Mouse (Mus musculus): ENCODE measurements around the gene Opa1. TPM values are rescaled to one million over a fixed set of nuclear protein-coding genes. Genes with fewer than 3 reads are reported as not detected.

Opa1 gene
- polyA plus RNA-seq, 1 experiment from 2014 or later = 28.9 TPM

DNA sequence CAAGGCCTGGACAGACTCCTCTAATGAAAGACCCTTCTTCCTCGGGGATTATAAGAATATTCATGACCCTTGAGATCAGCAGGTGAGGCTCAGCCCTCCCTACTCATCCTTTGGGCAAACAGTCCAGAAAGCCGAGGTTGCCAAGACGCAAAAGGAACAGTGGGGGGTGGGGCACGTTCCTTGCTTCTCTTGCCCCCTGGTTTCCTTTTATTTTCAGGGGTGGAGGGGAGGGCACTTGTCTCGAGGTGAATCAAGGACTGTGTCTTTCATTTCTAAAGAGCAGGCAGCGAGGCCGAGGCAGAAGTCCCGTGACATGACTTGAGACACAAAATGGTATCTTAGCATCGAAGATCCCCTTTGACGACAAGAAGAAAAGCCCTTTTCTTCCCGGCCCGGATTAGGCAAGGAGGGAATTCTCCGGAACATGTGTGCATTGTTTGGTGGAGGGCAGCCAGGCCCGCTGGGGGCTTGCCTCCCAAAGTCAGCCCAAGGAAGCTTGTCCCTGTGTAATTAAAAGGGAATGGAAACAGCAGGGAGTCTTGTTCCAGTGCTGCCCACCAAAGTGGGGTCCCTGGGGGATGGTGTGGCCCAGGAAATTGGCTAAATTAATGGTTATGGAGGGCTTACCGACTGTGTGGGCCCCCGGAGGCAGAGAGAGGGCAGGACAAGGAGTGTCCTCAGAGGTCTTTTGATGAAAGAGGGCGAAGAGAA is 88.0 kb downstream of the Opa1 start:
- 74% methylated on average over 17 of the region's 17 CpGs for WGBS (ENCODE audit: missing documents)

DNA sequence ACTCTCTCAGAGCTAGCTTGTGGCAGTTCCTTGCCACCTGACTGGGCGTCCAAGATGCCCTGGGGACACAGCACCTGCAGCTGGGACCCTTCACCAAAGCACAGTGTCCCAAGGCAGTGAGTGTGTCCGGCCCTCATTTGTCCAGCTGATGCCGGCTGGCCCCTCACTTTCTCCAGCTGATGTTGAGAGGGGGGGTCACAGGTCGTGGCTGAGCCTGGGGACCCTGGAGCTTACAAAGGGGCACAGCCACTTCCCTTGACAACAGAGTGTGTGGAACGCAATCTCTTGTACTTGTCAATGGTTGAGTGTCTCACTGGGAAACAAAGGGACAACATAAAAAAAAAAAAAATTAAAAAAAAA is 88.5 kb downstream of the Opa1 start:
- Histone ChIP-seq H3K27ac (no peak overlapping the region), H3K4me3 (ENCODE audit: inconsistent target) (no peak overlapping the region), H3K79me2 (ENCODE audit: inconsistent target) (no peaks in the 10 kb centered on the region), H3K36me3 (ENCODE audit: inconsistent target) (no peaks in the 10 kb centered on the region)
- 88% methylated on average over 5 of the region's 5 CpGs for WGBS (ENCODE audit: missing documents)

More for the DNA sequence above, 88.0 kb downstream of the Opa1 start:
- no peak overlapping the region for H3K4me3 ChIP-seq (ENCODE audit: inconsistent target)
- H3K79me2 ChIP-seq (ENCODE audit: inconsistent target) = no peaks in the 10 kb centered on the region
- H3K36me3 ChIP-seq (ENCODE audit: inconsistent target) = no peaks in the 10 kb centered on the region
- H3K27ac ChIP-seq = no peak overlapping the region

DNA sequence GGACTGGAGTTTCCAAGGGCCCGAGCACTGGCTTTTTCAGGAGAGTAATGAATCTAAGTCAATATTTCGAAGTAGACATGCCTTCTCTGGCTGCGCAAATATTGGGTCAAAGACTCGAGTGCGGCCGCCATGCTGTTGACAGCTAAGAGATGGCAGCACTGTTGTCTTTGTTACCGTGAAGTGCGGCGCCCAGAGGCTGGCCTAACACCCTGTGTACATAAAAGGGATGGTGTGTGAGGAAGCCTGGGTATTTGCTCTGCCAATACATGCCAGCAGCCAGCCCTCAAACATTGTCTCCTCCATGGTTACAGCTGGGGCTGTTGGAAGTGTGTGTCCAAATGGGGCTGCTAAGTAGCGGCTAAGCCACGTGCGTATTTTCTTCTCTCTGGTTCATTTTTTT is 89.3 kb downstream of the Opa1 start:
- Histone ChIP-seq H3K36me3 (ENCODE audit: inconsistent target) (no peaks in the 10 kb centered on the region), H3K27ac (no peak overlapping the region), H3K4me3 (ENCODE audit: inconsistent target) (no peak overlapping the region), H3K79me2 (ENCODE audit: inconsistent target) (no peaks in the 10 kb centered on the region)
- WGBS (ENCODE audit: missing documents) = 92% methylated on average over 12 of the region's 12 CpGs

DNA sequence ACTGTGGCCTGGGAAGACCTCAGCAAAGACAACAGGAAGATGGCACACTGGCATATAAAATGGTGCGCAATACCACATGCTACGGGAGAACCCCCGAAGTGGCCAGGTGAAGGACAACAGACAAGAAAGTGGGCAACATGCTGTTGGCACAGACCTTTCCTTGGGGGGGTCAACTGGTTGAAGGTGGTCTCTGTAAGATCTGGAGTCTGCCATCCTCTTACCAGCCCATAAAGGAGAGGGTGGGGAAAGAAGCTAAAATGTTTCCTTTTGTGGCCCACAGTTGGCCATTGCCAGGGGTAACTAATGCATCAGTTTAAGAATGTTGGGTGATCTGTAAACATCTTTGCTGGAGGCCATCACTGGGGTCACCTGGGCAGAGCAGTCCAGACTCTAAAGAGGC is 91.7 kb downstream of the Opa1 start:
- H3K27ac ChIP-seq = no peak overlapping the region
- no peaks in the 10 kb centered on the region for H3K79me2 ChIP-seq (ENCODE audit: inconsistent target)
- H3K36me3 ChIP-seq (ENCODE audit: inconsistent target) = no peaks in the 10 kb centered on the region
- WGBS (ENCODE audit: missing documents) = 97% methylated on average over 3 of the region's 3 CpGs
- no peak overlapping the region for H3K4me3 ChIP-seq (ENCODE audit: inconsistent target)

DNA sequence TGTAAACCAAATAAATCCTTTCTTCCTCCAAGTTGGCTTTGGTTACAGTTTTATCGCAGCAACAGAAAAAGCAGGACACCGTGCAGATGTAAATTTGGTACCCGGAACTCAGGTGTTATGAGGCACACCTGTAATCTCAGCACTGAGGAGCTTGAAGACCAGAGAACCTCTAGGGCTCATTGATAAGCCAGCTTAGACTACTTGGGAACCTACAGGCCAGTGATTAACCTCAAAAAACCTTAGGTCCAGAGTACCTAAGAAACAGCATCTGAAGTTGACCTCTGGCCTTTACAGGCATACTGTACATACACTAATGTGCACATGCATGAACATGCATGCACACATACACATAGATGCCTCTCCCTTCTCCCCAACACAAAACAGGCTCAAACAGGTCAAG is 94.1 kb downstream of the Opa1 start:
- H3K27ac ChIP-seq = no peak overlapping the region
- WGBS (ENCODE audit: missing documents) = 90% methylated on average over 3 of the region's 3 CpGs
- H3K4me3 ChIP-seq (ENCODE audit: inconsistent target) = no peak overlapping the region
- no peaks in the 10 kb centered on the region for H3K79me2 ChIP-seq (ENCODE audit: inconsistent target)
- H3K36me3 ChIP-seq (ENCODE audit: inconsistent target) = no peaks in the 10 kb centered on the region

DNA sequence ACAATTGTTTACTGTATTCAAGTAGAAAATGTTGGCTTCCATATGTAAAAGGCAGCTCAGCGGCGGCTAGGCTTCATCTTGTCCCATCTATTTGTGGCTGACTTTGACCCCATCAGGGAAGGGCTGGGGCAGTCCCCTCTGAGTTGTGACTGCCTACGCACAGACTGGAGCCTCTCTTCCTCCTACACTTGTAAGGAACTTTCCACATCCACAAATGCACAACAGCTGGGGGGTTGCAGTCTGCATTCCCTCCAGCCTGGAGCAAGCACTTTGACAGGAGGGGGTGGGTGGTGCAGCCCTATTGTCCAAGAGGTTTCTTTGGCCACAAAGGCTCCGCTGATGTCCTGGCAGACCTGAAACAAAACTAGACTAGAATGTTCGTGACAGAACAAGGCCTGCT is 100.5 kb downstream of the Opa1 start:
- H3K4me3 ChIP-seq (ENCODE audit: inconsistent target) = no peak overlapping the region
- H3K27ac ChIP-seq = no peak overlapping the region
- H3K79me2 ChIP-seq (ENCODE audit: inconsistent target) = no peaks in the 10 kb centered on the region
- WGBS (ENCODE audit: missing documents) = 89% methylated on average over 5 of the region's 5 CpGs
- no peaks in the 10 kb centered on the region for H3K36me3 ChIP-seq (ENCODE audit: inconsistent target)

DNA sequence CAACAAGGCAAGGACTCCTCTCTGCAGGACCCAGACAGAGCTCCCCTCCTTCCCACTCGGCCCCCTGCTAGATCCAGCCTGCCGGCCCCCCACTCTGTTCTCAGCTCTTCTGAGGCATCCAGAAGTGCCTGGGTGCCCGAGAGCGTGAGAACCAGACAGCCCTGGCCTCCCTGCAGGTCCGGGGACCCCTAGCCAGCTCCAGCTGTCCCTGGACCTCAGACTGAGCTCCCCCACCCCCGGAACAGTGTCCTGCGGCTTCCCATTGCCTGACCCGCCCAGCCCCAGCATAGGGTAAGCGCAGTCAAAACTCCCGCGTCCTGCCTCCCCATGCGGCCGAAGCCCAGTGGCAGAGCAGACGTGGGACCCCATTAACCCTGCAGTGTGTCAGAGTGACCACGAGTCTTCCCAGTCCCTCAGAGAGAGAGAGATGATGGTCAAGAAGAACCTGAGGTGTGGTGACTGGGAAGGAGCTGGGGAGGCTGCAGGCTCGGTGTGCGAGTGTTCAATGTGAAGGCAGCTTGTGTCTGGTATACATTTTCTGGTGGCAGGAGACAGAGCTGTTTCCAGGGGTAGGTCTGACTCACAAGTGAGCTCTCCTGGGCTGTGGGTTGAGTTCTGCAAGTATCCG is 101.5 kb downstream of the Opa1 start:
- H3K79me2 ChIP-seq (ENCODE audit: inconsistent target) = no peaks in the 10 kb centered on the region
- WGBS (ENCODE audit: missing documents) = 87% methylated on average over 18 of the region's 18 CpGs
- no peaks in the 10 kb centered on the region for H3K36me3 ChIP-seq (ENCODE audit: inconsistent target)
- H3K27ac ChIP-seq = no peak overlapping the region
- no peak overlapping the region for H3K4me3 ChIP-seq (ENCODE audit: inconsistent target)

DNA sequence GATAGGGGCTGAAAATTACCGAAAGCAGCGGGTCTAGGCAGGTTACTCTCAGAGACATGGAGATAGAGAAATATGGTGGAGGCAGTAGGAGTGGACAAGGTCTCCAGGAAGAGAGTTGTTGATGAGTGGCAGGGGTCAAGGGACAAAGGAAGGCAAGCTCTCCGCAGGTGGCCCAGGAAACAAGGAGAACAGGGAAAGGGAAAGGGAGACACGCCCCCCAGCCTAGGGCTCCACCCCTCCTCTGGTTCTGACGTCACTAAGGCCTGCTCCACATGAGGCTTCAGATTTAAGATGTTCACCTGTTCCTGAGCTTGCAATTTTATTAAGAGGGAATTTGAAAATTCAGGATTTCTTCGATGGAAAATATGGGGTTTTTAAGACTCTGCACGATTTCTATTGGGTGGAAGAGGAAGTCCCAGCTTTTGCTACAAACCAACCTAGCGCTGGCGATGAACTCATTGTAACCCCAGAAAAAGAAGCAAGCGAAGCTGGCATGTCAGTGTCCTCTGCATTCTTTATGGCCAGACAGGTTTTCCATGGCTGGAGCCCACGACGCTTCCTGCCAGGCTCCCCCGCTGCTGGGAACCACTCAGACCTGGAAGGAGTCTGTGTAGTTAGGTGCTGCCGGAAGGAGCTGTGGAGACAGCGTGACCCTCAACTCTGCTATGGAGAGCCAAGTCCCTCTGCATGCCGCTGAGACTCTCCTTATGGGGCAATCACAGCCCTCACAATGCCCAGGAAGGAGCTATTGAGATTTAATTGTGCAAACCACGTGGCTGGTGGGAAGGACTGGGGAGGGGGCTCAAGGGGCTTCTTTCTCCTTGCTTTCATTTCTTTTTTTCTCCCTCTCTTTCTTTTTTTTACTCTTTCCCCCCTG is 103.7 kb downstream of the Opa1 start:
- H3K79me2 ChIP-seq (ENCODE audit: inconsistent target) = no peaks in the 10 kb centered on the region
- H3K4me3 ChIP-seq (ENCODE audit: inconsistent target) = no peak overlapping the region
- H3K36me3 ChIP-seq (ENCODE audit: inconsistent target) = no peaks in the 10 kb centered on the region
- WGBS (ENCODE audit: missing documents) = 58% methylated on average over 17 of the region's 17 CpGs
- H3K27ac ChIP-seq = no peak overlapping the region

DNA sequence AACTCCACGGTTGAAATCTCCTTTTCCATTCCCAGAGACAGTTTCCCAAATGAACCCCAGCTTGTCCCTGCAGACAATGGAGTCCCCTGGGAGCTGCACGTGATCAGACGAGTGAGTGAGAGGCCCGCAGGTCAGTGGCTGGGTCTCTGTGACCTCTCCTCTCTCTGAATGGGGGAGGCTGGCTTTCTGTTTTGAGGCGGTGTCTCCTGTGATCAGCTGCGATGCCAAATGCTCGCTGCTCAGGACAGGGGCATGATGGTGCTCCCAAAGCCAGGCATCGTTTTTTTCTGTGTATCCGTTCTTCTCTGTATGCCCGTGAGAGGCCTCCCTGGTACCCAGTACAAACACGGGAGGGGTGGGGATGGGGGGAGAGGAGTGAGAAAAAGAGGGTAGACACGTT is 104.4 kb downstream of the Opa1 start:
- H3K4me3 ChIP-seq (ENCODE audit: inconsistent target) = no peak overlapping the region
- H3K79me2 ChIP-seq (ENCODE audit: inconsistent target) = no peaks in the 10 kb centered on the region
- H3K27ac ChIP-seq = no peak overlapping the region
- H3K36me3 ChIP-seq (ENCODE audit: inconsistent target) = no peaks in the 10 kb centered on the region
- WGBS (ENCODE audit: missing documents) = 66% methylated on average over 12 of the region's 12 CpGs

DNA sequence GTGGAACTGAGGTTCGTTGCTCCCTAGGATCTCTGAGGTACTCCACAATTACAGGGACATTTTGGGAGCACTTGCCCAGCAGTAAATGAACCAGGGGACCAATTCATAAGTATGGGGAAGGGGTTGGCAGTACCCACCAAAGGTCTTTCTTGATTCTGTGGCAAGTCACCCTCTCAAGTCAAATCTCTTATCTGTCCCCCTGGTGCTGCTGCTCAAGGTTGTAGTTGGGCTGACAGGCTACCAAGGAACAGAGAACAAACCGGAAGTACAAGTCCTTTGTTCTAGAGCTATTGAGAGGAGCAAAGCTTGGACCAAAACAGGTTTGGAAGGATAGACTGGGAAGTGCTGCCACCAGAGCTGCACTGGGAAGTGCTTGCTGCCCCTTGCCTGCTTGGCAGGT is 105.0 kb downstream of the Opa1 start:
- WGBS (ENCODE audit: missing documents) = 73% methylated on average over 2 of the region's 2 CpGs
- no peak overlapping the region for H3K27ac ChIP-seq
- H3K36me3 ChIP-seq (ENCODE audit: inconsistent target) = no peaks in the 10 kb centered on the region
- no peak overlapping the region for H3K4me3 ChIP-seq (ENCODE audit: inconsistent target)
- no peaks in the 10 kb centered on the region for H3K79me2 ChIP-seq (ENCODE audit: inconsistent target)

DNA sequence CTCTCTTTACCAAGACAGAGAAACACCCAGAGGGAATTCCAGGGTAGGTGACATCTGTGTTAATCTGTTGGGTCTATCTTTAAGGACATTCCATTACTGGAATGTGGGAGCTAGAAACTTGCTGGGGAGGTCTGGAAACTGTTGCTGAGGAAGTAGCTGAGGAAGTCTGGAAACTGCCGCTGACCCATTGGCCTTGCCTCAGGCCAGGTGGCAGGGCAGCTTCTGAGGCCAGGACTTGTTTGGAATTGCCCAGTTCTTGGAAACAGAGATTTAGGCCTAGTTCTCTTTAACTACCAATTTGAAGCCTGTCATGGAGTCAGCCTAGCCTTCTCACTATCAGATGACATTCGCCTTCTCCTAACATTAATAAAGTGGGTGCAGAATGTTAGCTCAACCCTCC is 105.5 kb downstream of the Opa1 start:
- Histone ChIP-seq H3K4me3 (ENCODE audit: inconsistent target) (no peak overlapping the region), H3K36me3 (ENCODE audit: inconsistent target) (no peaks in the 10 kb centered on the region), H3K27ac (no peak overlapping the region), H3K79me2 (ENCODE audit: inconsistent target) (no peaks in the 10 kb centered on the region)
- WGBS (ENCODE audit: missing documents) = 90% methylated on average over 2 of the region's 2 CpGs

DNA sequence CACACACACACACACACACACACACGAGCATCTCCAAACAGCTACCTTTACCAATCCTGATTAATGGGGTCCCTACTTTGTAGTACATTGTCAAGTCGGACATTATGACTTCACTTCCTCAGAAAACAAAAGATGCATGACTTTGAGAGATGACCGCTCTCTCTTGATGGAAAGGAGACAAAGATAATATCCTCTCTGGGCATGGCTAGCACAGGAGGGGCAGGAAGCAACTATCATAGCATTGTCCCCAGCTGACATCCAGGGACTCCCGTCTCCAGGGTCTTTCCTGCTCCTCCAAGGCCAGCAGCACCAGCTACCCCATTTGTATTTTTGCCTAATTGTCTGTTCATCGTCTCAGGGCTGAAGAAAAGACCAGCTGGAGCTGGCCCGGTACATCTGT is 107.0 kb downstream of the Opa1 start:
- Histone ChIP-seq H3K4me3 (ENCODE audit: inconsistent target) (no peak overlapping the region), H3K79me2 (ENCODE audit: inconsistent target) (no peaks in the 10 kb centered on the region), H3K36me3 (ENCODE audit: inconsistent target) (no peaks in the 10 kb centered on the region), H3K27ac (no peak overlapping the region)
- 78% methylated on average over 6 of the region's 6 CpGs for WGBS (ENCODE audit: missing documents)

DNA sequence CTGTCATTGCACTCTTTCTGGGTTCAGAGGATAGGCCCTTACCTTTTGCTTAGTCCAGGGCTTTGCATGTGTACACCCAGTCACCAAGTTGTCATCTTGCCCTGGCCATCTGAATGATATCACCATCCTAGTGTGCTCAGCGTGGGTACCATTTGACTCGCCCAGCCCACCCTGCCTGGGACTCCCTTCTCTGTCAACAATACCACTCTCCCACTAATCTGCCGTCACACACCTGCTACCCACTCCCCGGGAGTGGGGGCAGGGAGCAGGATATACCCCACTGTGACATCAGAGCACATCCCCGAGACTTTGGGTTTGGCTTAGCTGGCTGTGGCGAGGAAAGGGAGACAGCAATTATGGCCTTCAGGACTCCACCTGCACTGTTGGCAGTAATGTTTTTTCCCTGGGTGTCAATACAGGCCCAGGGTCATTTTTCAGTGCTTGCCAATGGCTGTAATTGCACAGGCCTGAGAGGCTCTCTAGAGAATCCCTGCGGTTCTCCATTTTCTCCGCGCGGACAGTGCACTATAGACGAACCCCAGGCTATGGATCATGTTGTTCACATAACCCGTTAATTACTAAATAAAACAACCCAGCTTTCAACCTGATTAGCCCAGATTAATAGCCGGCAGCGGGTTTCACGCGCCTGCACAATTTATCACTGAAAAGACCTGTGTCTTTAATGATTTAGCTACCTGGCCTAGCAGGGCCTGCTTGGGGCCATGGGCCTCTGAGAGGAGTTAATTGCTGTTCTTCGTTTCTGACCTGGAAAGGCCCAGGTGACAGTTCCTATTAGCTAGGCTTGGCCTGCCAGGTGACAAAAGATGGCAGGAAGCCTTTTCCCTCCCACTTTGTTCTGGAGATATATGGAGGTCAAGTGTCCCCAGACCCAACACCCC is 109.1 kb downstream of the Opa1 start:
- Histone ChIP-seq H3K27ac (no peak overlapping the region), H3K79me2 (ENCODE audit: inconsistent target) (no peaks in the 10 kb centered on the region), H3K4me3 (ENCODE audit: inconsistent target) (no peak overlapping the region), H3K36me3 (ENCODE audit: inconsistent target) (no peaks in the 10 kb centered on the region)
- WGBS (ENCODE audit: missing documents) = 93% methylated on average over 17 of the region's 17 CpGs

DNA sequence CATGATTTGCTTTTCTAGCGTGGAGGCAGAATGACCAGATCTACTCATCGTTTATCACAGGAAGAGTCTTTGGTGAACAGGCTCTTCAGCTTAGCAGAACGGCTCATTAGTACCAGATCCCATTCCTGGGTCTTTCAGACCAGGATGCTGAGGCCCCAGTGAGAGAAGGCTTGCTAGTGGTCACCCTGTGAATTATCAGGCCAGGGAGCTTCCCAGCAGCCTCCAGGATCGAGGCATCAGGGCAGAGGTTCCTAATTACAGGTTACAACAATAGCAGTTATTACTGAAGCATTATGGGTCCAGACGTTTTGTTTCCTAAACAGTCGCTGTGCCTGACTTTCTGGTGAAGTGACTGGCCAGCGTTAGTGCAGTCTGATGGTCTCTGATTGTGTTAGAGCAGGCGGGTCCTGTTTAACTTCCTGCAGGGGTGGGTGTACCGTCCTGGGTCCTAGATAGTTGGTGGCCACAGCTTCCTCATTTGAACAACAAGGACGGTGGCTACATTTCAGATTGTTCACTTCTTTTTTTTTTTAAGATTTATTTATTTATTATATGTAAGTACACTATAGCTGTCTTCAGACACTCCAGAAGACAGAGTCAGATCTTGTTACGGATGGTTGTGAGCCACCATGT is 110.2 kb downstream of the Opa1 start:
- no peaks in the 10 kb centered on the region for H3K79me2 ChIP-seq (ENCODE audit: inconsistent target)
- no peak overlapping the region for H3K4me3 ChIP-seq (ENCODE audit: inconsistent target)
- H3K36me3 ChIP-seq (ENCODE audit: inconsistent target) = no peaks in the 10 kb centered on the region
- 19% methylated on average over 10 of the region's 11 CpGs for WGBS (ENCODE audit: missing documents)
- no peak overlapping the region for H3K27ac ChIP-seq

All from macrophage (primary cell).